Mouse (Mus musculus) fat pad, adult 2 months (tissue): Measurements from ENCODE around the gene A630095E13Rik.
A peak's percentile ranks its signal among the peaks of the same experiment; 100 is the strongest.
"Not testable (repeated sequence)": the region's sequence is repeated elsewhere in the genome, so short reads cannot be mapped to it uniquely, and the experiment has no call there.

Experiments used
- DNase-seq: peaks from one replicate; pipeline ENCODE4 v3.0.0-alpha.2; 2011; ENCODE audit warnings: low read depth, low spot score; ENCODE audit errors: extremely low read depth

The A630095E13Rik gene

DNA sequence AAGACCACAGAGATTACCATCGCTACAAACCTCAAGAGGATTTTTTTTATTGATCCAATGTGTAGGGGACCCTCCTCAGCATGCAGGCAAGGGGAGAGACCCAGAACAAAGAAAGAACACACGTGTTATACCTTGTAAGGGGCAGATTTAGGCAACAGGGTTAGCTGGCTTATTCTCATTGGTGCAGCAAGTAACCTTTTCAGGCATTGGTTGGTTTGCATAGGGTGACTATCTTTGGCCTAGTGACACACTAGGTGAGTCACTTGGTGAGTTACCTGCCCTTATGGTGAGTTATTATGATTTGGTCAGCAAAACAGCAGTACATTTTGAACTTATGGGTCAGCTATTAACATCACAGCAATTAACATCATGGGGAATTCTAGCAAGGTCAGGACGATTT, at the start of gene A630095E13Rik:
Gene A630095E13Rik (minus strand): TSS at position 101 of the 400 bp plus-strand sequence.
- not testable (repeated sequence) for DNase-seq

DNA sequence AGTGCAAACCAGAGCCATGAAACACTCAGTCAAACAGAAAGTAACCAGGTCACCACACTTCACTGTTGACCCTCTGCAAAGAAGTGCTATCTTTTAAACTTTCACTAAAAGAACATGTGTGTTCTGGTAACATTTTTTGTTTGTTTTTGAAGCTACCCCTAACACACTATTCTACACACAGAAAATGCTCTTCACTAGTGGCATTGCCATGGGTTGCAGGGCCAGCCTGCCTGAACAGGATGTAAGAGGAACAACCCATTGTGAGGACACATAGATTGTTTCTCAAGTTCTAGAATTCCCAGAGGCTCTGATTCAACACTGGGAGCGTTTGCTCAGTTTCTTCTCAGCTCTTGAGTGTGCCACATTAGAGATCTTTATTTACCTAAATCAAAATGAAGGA, 49.7 kb upstream of the A630095E13Rik start, which contains the start of gene Acrv1:
Gene Acrv1 (plus strand): TSS at position 301 of the 400 bp plus-strand sequence.
- no peak for DNase-seq

DNA sequence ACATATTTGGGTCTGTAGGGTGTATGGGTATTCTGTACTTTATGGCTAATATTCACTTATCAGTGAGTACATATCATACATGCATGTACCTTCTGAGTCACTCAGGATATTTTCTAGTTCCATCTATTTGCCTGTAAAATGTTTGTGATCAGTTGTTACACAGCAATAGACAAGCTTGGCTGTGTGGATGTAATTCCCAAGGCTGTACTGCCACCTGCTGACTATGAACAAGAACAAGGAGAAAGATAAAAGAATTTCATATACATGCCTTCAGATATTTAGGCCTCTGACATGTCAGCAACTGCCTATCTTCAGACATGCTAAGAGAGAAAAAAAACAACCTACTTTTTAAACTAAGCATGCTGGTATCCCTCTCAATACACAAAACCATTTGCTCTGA, 44.2 kb upstream of the A630095E13Rik start:
- no peak for DNase-seq

DNA sequence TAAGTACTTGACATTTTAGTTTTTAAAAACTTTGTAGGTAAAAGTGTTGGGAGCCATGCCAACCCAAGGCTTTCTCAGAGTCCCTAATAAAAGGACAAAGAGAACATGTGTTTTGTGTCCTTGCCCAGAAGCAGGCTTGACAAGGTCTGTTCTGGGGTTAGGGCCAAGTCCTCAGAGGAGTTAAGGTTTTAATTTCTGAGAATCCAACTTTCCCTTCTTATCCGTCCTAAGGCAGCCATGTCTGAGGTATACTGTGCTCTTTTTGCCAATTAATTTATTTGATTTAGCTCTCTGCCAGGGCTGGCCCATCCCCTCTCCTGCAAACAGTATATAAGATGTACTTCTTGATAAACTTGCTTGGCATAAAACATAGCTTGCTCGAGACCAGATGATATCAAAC, 38.2 kb upstream of the A630095E13Rik start:
- peak; percentile 67 for DNase-seq
